Comparison of ENCODE assay signal across 10 mouse cellular contexts in genomic region chr5:119681011-119681832, GRCm38 (mm10). TPM values are rescaled to one million over a fixed set of nuclear protein-coding genes. Genes with fewer than 3 reads are reported as not detected.
DNase-seq lines count a peak whose midpoint lies in the region; ATAC-seq and TF ChIP-seq lines count a peak whose summit lies in the region.
"Had no signal": no experiment of that assay in that cellular context is flagged by ENCODE, and none has a peak within 500 bp of the region (broad histone marks: within the 10 kb centered on the region; RNA-seq: fewer than 3 reads in every experiment).

No protein-coding gene starts in this region.

- no peak for TF ChIP-seq POLR2A in kidney, adult 2 months (IDR thresholded peaks at IDR 0.05; ENCODE audit: low read depth, low read length)
- TF ChIP-seq POLR2A in ES-Bruce4 (IDR thresholded peaks at IDR 0.05; ENCODE audit: insufficient read depth, low read length) = no peak

- peak overlapping the region; percentile 19; the same call in 1 of the 2 replicates for H3K4me3 ChIP-seq in kidney, adult 2 months (ENCODE audit: insufficient read depth, low read depth, low read length)
- H3K4me3 ChIP-seq in ES-Bruce4 (ENCODE audit: low read depth, low read length) = peak overlapping the region; percentile 50
- peak overlapping the region; percentile 31 for H3K4me3 ChIP-seq in limb, embryonic 11.5 days (ENCODE audit: low read depth, low read length)
- H3K4me3 ChIP-seq: layer of hippocampus, adult 2 months had no signal

- no peaks in the 10 kb centered on the region for H3K36me3 ChIP-seq in kidney, adult 2 months (ENCODE audit: control insufficient read depth, insufficient read depth, low read length)
- peaks cover 36% of the 10 kb centered on the region for H3K36me3 ChIP-seq in ES-Bruce4 (ENCODE audit: control insufficient read depth, insufficient read depth, low read length, poor library complexity, severe bottlenecking)
- H3K36me3 ChIP-seq in limb, embryonic 11.5 days (ENCODE audit: control insufficient read depth, insufficient read depth, low read length) = peaks cover 9% of the 10 kb centered on the region; the same call in 1 of the 2 replicates

- no peak for TF ChIP-seq EP300 in ES-Bruce4 (IDR thresholded peaks at IDR 0.05; ENCODE audit: insufficient read depth, low read depth, low read length)

- no peak for ATAC-seq in limb, embryonic 11.5 days (ENCODE audit: insufficient number of reproducible peaks, low FRiP score, low TSS enrichment, low read depth)

- H3K9ac ChIP-seq in ES-Bruce4 (ENCODE audit: low read depth, poor library complexity, severe bottlenecking) = peak overlapping the region; percentile 65
- peak overlapping the region; percentile 59 for H3K9ac ChIP-seq in limb, embryonic 11.5 days (ENCODE audit: low read length)

- H3K27ac ChIP-seq in kidney, adult 2 months (ENCODE audit: insufficient read depth, low read depth, low read length) = no peak overlapping the region
- H3K27ac ChIP-seq in ES-Bruce4 (ENCODE audit: insufficient read depth, low read length) = peak overlapping the region; percentile 66
- H3K27ac ChIP-seq in limb, embryonic 11.5 days (replicated peaks; ENCODE audit: low read depth, low read length) = peak overlapping the region; percentile 76
- H3K27ac ChIP-seq: layer of hippocampus, adult 2 months had no signal

- no peak for TF ChIP-seq CTCF in kidney, adult 2 months (conservative IDR thresholded peaks at IDR 0.05; ENCODE audit: insufficient read depth, insufficient read length, low read depth, low read length)
- no peak for TF ChIP-seq CTCF in ES-Bruce4 (IDR thresholded peaks at IDR 0.05; ENCODE audit: low read depth, low read length)

- peak; percentile 64 for DNase-seq in adrenal gland, adult 2 months
- DNase-seq in adrenal gland, postnatal 36 days = no peak
- DNase-seq in kidney, adult 2 months = no peak
- no peak for DNase-seq in kidney, adult 18-20 months
- no peak for DNase-seq in limb, embryonic 11.5 days (ENCODE audit: low spot score)
- DNase-seq in frontal cortex, postnatal 36 days (ENCODE audit: low spot score in 2 of 2) = no peak
- no peak for DNase-seq in right cerebral cortex, postnatal 25 days
- DNase-seq: cerebellum, adult 9-10 months had no signal

- peak overlapping the region; percentile 70 for H3K4me2 ChIP-seq in limb, embryonic 11.5 days (ENCODE audit: low read depth, severe bottlenecking)

- H3K9me3 ChIP-seq in ES-Bruce4 (replicated peaks; ENCODE audit: control insufficient read depth, insufficient read depth, low read length, poor library complexity, severe bottlenecking) = no peaks in the 10 kb centered on the region
- no peaks in the 10 kb centered on the region for H3K9me3 ChIP-seq in limb, embryonic 11.5 days (ENCODE audit: control insufficient read depth, low read length)

- 0 out of 2 replicates have a peak, but pooled peaks cover 1% of the 10 kb centered on the region for H3K27me3 ChIP-seq in kidney, adult 2 months (replicated peaks; ENCODE audit: control insufficient read depth, insufficient read depth, low read length)
- H3K27me3 ChIP-seq in ES-Bruce4 (ENCODE audit: control insufficient read depth, insufficient read depth, low read length, poor library complexity, severe bottlenecking) = no peaks in the 10 kb centered on the region
- H3K27me3 ChIP-seq in limb, embryonic 11.5 days (ENCODE audit: control insufficient read depth, insufficient read depth, low read length) = peaks cover 61% of the 10 kb centered on the region

- whole genome bisulfite sequencing in kidney, adult 2 months = 26% methylated on average over 8 of the region's 8 CpGs
- 19% methylated on average over 8 of the region's 8 CpGs for WGBS in limb, embryonic 11.5 days

- no peaks in the 10 kb centered on the region for H3K4me1 ChIP-seq in kidney, adult 2 months (ENCODE audit: control insufficient read depth, insufficient read depth, low read length)
- peaks cover 4% of the 10 kb centered on the region for H3K4me1 ChIP-seq in ES-Bruce4 (ENCODE audit: control insufficient read depth, insufficient read depth, low read length)
- peaks cover 19% of the 10 kb centered on the region for H3K4me1 ChIP-seq in limb, embryonic 11.5 days (ENCODE audit: control insufficient read depth, insufficient read depth, low read length)

RNA-seq across cellular contexts. Expression of gene Tbx3, which starts 10.8 kb away (rescaled TPM):
- total RNA-seq in adrenal gland, adult 2 months (2021) = 100 to 1,000 TPM; 285 to 315 TPM
- polyA plus RNA-seq in adrenal gland, adult 2 months (2012; rRNA removed) = 854 and 965 TPM in 2 replicates
- total RNA-seq in adrenal gland, postnatal 36 days (2021) = 100 to 1,000 TPM; 268 to 342 TPM
- 6.9 and 12.2 TPM in 2 replicates for polyA plus RNA-seq in kidney, adult 2 months (2012; rRNA removed)
- 29.8 and 30.1 TPM in 2 replicates for polyA plus RNA-seq in ES-Bruce4 (2011; ENCODE audit: insufficient read depth, insufficient read length, low read depth, missing spikeins)
- polyA plus RNA-seq in limb, embryonic 11.5 days (2014; fragmentation: Nextera tagmentation; extraction: Ambion mirVana) = 42.6 and 52.2 TPM in 2 replicates

Comparison
In these comparisons a context has a peak if more than half of its experiments do, and no peak if none do; other contexts are left out.
1. RNA of gene Tbx3, which starts 10.8 kb away (polyA plus RNA-seq): 854 to 965 TPM in adrenal gland, adult 2 months; 42.6 to 52.2 TPM in limb, embryonic 11.5 days, 29.8 to 30.1 TPM in ES-Bruce4 and 6.9 to 12.2 TPM in kidney, adult 2 months; every median in the first group is over 10 times any median in the second.
2. Peak in every context shown above with its lines, with median percentiles within 50 percentile points of each other: H3K4me3 ChIP-seq.